Mouse (Mus musculus): ENCODE results near the gene Fbh1. TPM values are rescaled to one million over a fixed set of nuclear protein-coding genes. Genes with fewer than 3 reads are reported as not detected.
"Not testable (repeated sequence)": the region's sequence is repeated elsewhere in the genome, so short reads cannot be mapped to it uniquely, and the experiment has no call there.

The Fbh1 gene
- polyA plus RNA-seq, 1 experiment from 2014 or later, result 104 TPM

- H3K9me3 ChIP-seq, result no peaks in the 10 kb centered on the region
- H3K36me3 ChIP-seq (replicated peaks), result no peaks in the 10 kb centered on the region
- H3K27me3 ChIP-seq (ENCODE audit: poor library complexity, severe bottlenecking), result peaks cover 14% of the 10 kb centered on the region
- WGBS, result 86% methylated on average over 6 of the region's 6 CpGs
- no peak overlapping the region for H3K27ac ChIP-seq
- no peaks in the 10 kb centered on the region for H3K4me1 ChIP-seq
- H3K4me3 ChIP-seq, result no peak overlapping the region
- DNase-seq (ENCODE audit: extremely low spot score, low spot score), result no peak
Measured at GRCm38 (mm10) chr2:11712483-11712990, 64.8 kb downstream of the Fbh1 start.

- H3K27me3 ChIP-seq (ENCODE audit: poor library complexity, severe bottlenecking), result peaks cover 38% of the 10 kb centered on the region
- not testable (repeated sequence) for H3K36me3 ChIP-seq (replicated peaks); DNase-seq (ENCODE audit: extremely low spot score, low spot score); H3K4me3 ChIP-seq; H3K27ac ChIP-seq; H3K9me3 ChIP-seq
- H3K4me1 ChIP-seq, result peaks cover 17% of the 10 kb centered on the region
- 61% methylated on average over 4 of the region's 4 CpGs for WGBS
Measured at GRCm38 (mm10) chr2:11710101-11710500, 67.3 kb downstream of the Fbh1 start.

- no peak for DNase-seq (ENCODE audit: extremely low spot score, low spot score)
- no peak overlapping the region for H3K27ac ChIP-seq
- WGBS, result 86% methylated on average over 5 of the region's 5 CpGs
- H3K4me1 ChIP-seq, result peaks cover 19% of the 10 kb centered on the region
- H3K4me3 ChIP-seq, result no peak overlapping the region
- no peaks in the 10 kb centered on the region for H3K36me3 ChIP-seq (replicated peaks)
- H3K9me3 ChIP-seq, result no peaks in the 10 kb centered on the region
- peaks cover 54% of the 10 kb centered on the region for H3K27me3 ChIP-seq (ENCODE audit: poor library complexity, severe bottlenecking)
Measured at GRCm38 (mm10) chr2:11708538-11708937, 68.8 kb downstream of the Fbh1 start.

- Histone ChIP-seq H3K27me3 (ENCODE audit: poor library complexity, severe bottlenecking) (peaks cover 59% of the 10 kb centered on the region), H3K27ac (no peak overlapping the region), H3K4me1 (peaks cover 19% of the 10 kb centered on the region), H3K4me3 (peak overlapping the region; percentile 67), H3K36me3 (replicated peaks) (no peaks in the 10 kb centered on the region), H3K9me3 (no peaks in the 10 kb centered on the region)
- DNase-seq (ENCODE audit: extremely low spot score, low spot score), result no peak
- 40% methylated on average over 6 of the region's 6 CpGs for WGBS
Measured at GRCm38 (mm10) chr2:11706746-11707065, 70.7 kb downstream of the Fbh1 start.

GRCm38 (mm10) chr2:11706030-11706745 lies 71.2 kb downstream of the Fbh1 start:
- Histone ChIP-seq H3K4me3 (peak overlapping the region; percentile 67), H3K4me1 (peaks cover 19% of the 10 kb centered on the region), H3K27me3 (ENCODE audit: poor library complexity, severe bottlenecking) (peaks cover 59% of the 10 kb centered on the region), H3K27ac (peak overlapping the region; percentile 67; the same call in 1 of the 2 replicates), H3K9me3 (no peaks in the 10 kb centered on the region), H3K36me3 (replicated peaks) (no peaks in the 10 kb centered on the region)
- 3% methylated on average over 28 of the region's 28 CpGs for WGBS
- DNase-seq (ENCODE audit: extremely low spot score, low spot score), result peak; percentile 29

DNA sequence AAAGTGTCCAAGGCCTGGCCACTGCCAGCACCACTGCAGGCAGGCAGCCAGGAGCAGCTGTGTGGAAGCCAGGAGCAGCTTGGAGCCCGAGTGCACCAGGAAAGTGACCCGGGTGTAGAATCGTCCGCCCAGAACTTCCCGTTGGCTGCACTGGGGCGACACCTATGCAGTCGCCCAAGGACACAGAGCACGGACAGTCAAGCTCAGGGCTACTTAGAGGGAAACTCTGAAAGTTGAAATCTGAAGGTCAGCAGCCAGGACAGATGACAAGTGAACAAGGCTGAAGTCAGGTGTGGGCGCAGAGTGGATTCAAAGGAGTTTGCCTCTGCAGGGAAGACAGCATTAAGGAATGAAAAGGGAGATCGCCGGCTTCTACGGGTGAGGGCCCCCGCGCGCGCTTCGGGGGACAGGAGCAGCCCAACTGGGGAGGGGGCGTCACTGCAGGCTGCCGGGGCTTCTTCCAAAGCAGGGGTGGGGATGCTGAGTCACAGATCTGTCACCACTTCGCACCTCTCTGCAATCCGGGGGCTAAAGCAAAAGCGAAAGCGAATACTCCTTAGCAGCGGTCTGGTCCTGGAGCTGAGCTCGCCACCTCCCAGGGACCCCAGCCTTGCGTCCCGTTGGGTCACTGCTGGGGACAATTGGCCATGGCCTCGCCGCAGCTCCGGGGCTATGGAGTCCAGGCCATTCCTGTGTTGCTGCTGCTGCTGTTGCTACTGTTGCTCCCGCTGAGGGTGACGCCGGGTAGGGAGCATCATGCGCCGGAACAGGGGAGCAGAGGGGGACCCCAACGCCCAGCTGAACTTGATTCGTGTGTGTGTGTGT lies 72.0 kb downstream of the Fbh1 start, which contains the start of gene Il15ra:
Gene Il15ra (plus strand): TSS at position 90 of the 825 bp plus-strand sequence.
- DNase-seq (ENCODE audit: extremely low spot score, low spot score), result peak; percentile 39
- no peaks in the 10 kb centered on the region for H3K9me3 ChIP-seq
- H3K36me3 ChIP-seq (replicated peaks), result no peaks in the 10 kb centered on the region
- peak within 1 kb of the TSS; percentile 67; the same call in 1 of the 2 replicates for H3K27ac ChIP-seq
- peak within 1 kb of the TSS; percentile 67 for H3K4me3 ChIP-seq
- peaks cover 19% of the 10 kb centered on the region for H3K4me1 ChIP-seq
- H3K27me3 ChIP-seq (ENCODE audit: poor library complexity, severe bottlenecking), result peaks cover 59% of the 10 kb centered on the region
- WGBS, result under 1% methylated on average over 37 of the region's 37 CpGs

- Histone ChIP-seq H3K27me3 (ENCODE audit: poor library complexity, severe bottlenecking) (peaks cover 19% of the 10 kb centered on the region), H3K4me1 (peaks cover under 1% of the 10 kb centered on the region), H3K27ac (no peak overlapping the region), H3K9me3 (no peaks in the 10 kb centered on the region), H3K4me3 (no peak overlapping the region), H3K36me3 (replicated peaks) (no peaks in the 10 kb centered on the region)
- DNase-seq (ENCODE audit: extremely low spot score, low spot score), result no peak
- 87% methylated on average over 2 of the region's 2 CpGs for WGBS
Measured at GRCm38 (mm10) chr2:11699905-11700304, 77.5 kb downstream of the Fbh1 start.

GRCm38 (mm10) chr2:11698994-11699393 lies 78.4 kb downstream of the Fbh1 start:
- Histone ChIP-seq H3K4me1 (no peaks in the 10 kb centered on the region), H3K36me3 (replicated peaks) (no peaks in the 10 kb centered on the region), H3K27ac (no peak overlapping the region), H3K9me3 (no peaks in the 10 kb centered on the region), H3K27me3 (ENCODE audit: poor library complexity, severe bottlenecking) (peaks cover 10% of the 10 kb centered on the region), H3K4me3 (no peak overlapping the region)
- 66% methylated on average over 5 of the region's 5 CpGs for WGBS
- no peak for DNase-seq (ENCODE audit: extremely low spot score, low spot score)

GRCm38 (mm10) chr2:11695867-11696266 lies 81.5 kb downstream of the Fbh1 start:
- no peak for DNase-seq (ENCODE audit: extremely low spot score, low spot score)
- H3K4me1 ChIP-seq, result no peaks in the 10 kb centered on the region
- H3K9me3 ChIP-seq, result no peaks in the 10 kb centered on the region
- WGBS, result 80% methylated on average over 2 of the region's 2 CpGs
- H3K4me3 ChIP-seq, result no peak overlapping the region
- no peaks in the 10 kb centered on the region for H3K36me3 ChIP-seq (replicated peaks)
- H3K27ac ChIP-seq, result no peak overlapping the region
- H3K27me3 ChIP-seq (ENCODE audit: poor library complexity, severe bottlenecking), result no peaks in the 10 kb centered on the region

GRCm38 (mm10) chr2:11694104-11694503 lies 83.3 kb downstream of the Fbh1 start:
- H3K27me3 ChIP-seq (ENCODE audit: poor library complexity, severe bottlenecking), result no peaks in the 10 kb centered on the region
- H3K4me3 ChIP-seq, result no peak overlapping the region
- no peak overlapping the region for H3K27ac ChIP-seq
- no peaks in the 10 kb centered on the region for H3K36me3 ChIP-seq (replicated peaks)
- 80% methylated on average over 2 of the region's 2 CpGs for WGBS
- H3K4me1 ChIP-seq, result no peaks in the 10 kb centered on the region
- no peak for DNase-seq (ENCODE audit: extremely low spot score, low spot score)
- H3K9me3 ChIP-seq, result no peaks in the 10 kb centered on the region

GRCm38 (mm10) chr2:11693352-11693751 lies 84.0 kb downstream of the Fbh1 start:
- H3K4me1 ChIP-seq, result no peaks in the 10 kb centered on the region
- no peaks in the 10 kb centered on the region for H3K36me3 ChIP-seq (replicated peaks)
- H3K9me3 ChIP-seq, result no peaks in the 10 kb centered on the region
- DNase-seq (ENCODE audit: extremely low spot score, low spot score), result no peak
- H3K4me3 ChIP-seq, result no peak overlapping the region
- no peaks in the 10 kb centered on the region for H3K27me3 ChIP-seq (ENCODE audit: poor library complexity, severe bottlenecking)
- WGBS, result 92% methylated on average over 4 of the region's 4 CpGs
- H3K27ac ChIP-seq, result no peak overlapping the region

Data from forebrain, embryonic 10.5 days (tissue).